Mouse (Mus musculus) B cell, adult 62 days (primary cell): ENCODE data around the gene Gle1. TPM values are rescaled to one million over a fixed set of nuclear protein-coding genes. Genes with fewer than 3 reads are reported as not detected.

Experiments used
- total RNA-seq: library from RNA; stranded (reverse); gene quantifications from 4 replicates; pipeline ENCODE4 v1.2.4, GENCODE M21; 2023

The Gle1 gene
- 70.7 to 89.4 TPM (median 75.9 TPM) in 4 replicates for total RNA-seq

GRCm38 (mm10) chr2:29934906-29935599 lies at the start of gene Gle1:
Gene Gle1, plus strand, starts transcription at chr2:29935426.

GRCm38 (mm10) chr2:29889066-29889944 lies 45.9 kb upstream of the Gle1 start, which contains the start of gene Odf2:
Gene Odf2, plus strand, starts transcription at chr2:29889221.

GRCm38 (mm10) chr2:29965250-29965843 lies 30.1 kb downstream of the Gle1 start, which contains the start of gene Sptan1:
Gene Sptan1, plus strand, starts transcription at chr2:29965560.

Other genes with a start within 250 kb of the Gle1 start
- gene Gm13420, start 183.7 kb upstream of the Gle1 start, total RNA-seq, result 0.88 to 1.1 TPM in 2 of 4 replicates, not detected in the others
- gene Gm13547, start 176.1 kb upstream of the Gle1 start, total RNA-seq, result not detected in 4 replicates
- gene Coq4, start 147.9 kb upstream of the Gle1 start, total RNA-seq, result 6.9 to 10.4 TPM (median 7.6 TPM) in 4 replicates
- gene Trub2, start 146.9 kb upstream of the Gle1 start, total RNA-seq, result 37.7 to 51.2 TPM (median 43.2 TPM) in 4 replicates
- gene Slc27a4, start 132.8 kb upstream of the Gle1 start, total RNA-seq, result 10.1 to 13.4 TPM (median 12.3 TPM) in 4 replicates
- 49.0 to 56.9 TPM (median 51.0 TPM) in 4 replicates for gene Urm1, start 115.4 kb upstream of the Gle1 start, total RNA-seq
- 1.5 to 3.9 TPM (median 1.9 TPM) in 4 replicates for gene Cercam, start 66.3 kb upstream of the Gle1 start, total RNA-seq
- 102 to 113 TPM (median 103 TPM) in 4 replicates for gene Odf2, start 46.2 kb upstream of the Gle1 start, total RNA-seq
- gene Sptan1, start 30.1 kb downstream of the Gle1 start, total RNA-seq, result 289 to 315 TPM (median 302 TPM) in 4 replicates
- 0.45 to 3.2 TPM (median 2.0 TPM) in 4 replicates for gene Wdr34, start 113.5 kb downstream of the Gle1 start, total RNA-seq
- 248 to 281 TPM (median 262 TPM) in 4 replicates for gene Set, start 122.0 kb downstream of the Gle1 start, total RNA-seq
- 0.88 to 2.3 TPM (median 1.7 TPM) in 4 replicates for gene Pkn3, start 142.3 kb downstream of the Gle1 start, total RNA-seq
- 13.0 to 18.0 TPM (median 14.9 TPM) in 4 replicates for gene Zdhhc12, start 158.2 kb downstream of the Gle1 start, total RNA-seq
- gene Zer1, start 189.2 kb downstream of the Gle1 start, total RNA-seq, result 70.4 to 76.3 TPM (median 73.3 TPM) in 4 replicates
- 31.5 to 43.7 TPM (median 37.2 TPM) in 4 replicates for gene Tbc1d13, start 198.3 kb downstream of the Gle1 start, total RNA-seq
- gene Endog, start 236.1 kb downstream of the Gle1 start, total RNA-seq, result 9.1 to 10.6 TPM (median 9.8 TPM) in 4 replicates
- gene Spout1, start 243.0 kb downstream of the Gle1 start, total RNA-seq, result 21.7 to 24.0 TPM (median 22.9 TPM) in 4 replicates